Mouse (Mus musculus) small intestine, adult 2 months (tissue): ENCODE measurements around the gene Bves.

ENCODE experiments used
- CTCF ChIP-seq: fragments of 200-500 bp; IDR thresholded peaks from 2 replicates; pipeline ENCODE4 v1.5.1; 2012; ENCODE audit warnings: low read depth, mild to moderate bottlenecking, control low read depth, inconsistent platforms, low read length, moderate library complexity, mixed read lengths; ENCODE audit not compliant: insufficient replicate concordance, insufficient read length; ENCODE audit errors: extremely low read depth
- POLR2A ChIP-seq: fragments of 200-500 bp; IDR thresholded peaks from 2 replicates; pipeline ENCODE4 v1.6.1; 2012; ENCODE audit warnings: low read depth, mild to moderate bottlenecking, control low read depth, inconsistent platforms, low read length, moderate library complexity

DNA sequence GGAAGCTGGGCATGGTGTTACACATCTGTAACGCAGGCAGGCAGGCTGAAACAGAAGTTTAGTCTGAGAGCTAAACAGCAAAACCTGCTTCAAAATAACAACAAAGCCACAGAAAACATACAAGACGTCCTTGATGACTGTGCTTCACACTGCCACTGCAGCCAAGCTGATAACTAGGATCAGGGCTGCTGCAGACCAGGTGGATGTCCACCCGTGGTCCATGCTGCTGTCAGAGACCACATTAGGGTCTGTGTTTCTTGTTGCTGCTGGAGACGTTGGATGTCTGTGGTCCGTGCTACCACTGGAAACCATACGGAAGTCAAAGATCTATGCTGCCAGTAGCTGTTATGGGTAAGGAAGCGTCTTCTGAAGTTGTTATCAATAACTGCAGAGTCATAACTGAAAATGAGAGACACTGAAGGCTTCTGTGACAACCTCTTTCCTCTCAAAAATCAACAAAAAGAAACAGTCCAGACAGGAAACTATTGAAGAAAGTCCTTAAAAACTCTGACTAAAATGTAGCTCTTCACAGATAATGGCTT lies 64.2 kb downstream of the Bves start:
- TF ChIP-seq CTCF, result no peak
- TF ChIP-seq POLR2A, result no peak
